Mouse (Mus musculus): ENCODE results near the gene Lmntd2.
A peak's percentile ranks its signal among the peaks of the same experiment; 100 is the strongest.

Lmntd2 gene

DNA sequence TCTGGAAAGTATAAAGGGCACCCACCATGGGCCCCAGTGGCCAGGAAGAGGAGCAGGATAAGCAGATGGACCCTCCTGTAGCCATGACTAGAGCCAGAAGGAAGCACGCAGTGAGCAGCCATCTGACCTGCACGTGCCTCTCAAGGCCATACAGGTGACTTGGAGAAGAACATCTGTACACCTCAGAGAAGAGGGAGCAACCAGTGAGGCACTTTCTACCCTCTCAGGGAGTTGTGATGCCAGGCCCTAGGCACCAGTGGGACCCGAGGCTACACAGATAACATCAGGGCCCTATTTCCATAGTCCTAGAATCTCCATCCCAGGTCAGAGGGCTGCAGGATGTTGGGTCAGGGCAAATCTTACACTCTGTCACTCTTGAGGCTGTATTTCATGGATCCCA lies 23.7 kb downstream of the Lmntd2 start:
- DNase-seq: no peak

DNA sequence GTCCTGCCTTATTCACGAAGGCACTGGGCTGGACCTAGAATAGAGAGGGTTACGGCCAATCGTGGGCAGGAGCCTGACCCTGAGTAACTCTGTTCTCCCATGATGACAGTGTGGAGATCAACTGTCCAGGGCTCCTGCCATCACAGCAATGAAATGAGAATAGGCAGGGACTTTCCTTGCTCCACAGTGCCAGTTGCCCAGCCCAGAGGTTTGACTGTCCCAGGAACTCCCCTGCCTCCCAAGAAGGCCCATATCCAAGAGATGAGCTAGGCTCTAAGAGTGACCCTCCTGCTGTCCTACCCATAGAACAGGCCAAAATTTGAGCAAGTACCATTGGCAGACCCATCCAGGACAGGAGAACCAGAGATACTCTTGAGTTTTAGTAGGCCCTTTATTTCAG lies 25.1 kb downstream of the Lmntd2 start:
- DNase-seq: no peak

DNA sequence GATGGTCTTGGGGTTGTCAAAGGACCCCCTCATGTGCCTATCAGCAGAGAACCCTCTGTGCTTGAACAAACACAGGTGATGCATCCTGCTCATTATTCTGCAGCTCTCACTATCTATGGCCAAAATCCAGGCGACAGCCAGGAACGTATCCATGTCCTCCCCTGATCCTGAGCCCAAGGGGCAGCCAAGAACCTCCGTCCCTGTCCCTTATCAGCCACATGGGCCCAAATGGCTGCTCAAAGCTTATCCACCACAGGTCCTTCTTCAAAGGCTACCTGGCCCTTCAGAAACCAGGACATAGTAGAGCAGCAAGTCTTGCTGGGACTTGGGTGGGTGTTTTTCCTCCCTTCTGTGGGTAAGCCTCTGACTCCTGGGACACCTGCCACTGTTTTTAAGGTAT lies 25.7 kb downstream of the Lmntd2 start:
- no peak for DNase-seq

DNA sequence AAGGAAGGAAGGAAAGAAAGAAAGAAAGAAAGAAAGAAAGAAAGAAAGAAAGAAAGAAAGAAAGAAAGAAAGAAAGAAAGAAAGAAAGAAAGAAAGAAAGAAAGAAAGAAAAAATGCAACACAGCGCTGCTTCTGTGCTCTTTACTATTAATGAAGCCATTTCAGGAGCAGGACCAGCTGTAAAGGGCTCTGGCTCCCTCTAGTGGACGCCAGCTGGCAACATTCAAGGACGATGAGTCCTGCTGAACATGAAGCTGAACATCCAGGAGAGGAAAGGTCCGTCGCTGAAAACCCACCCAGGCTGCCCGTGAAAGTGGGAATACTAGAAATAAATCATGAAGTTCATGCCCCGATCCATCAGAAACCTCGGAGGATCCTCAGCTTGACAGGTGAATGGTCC lies 37.7 kb downstream of the Lmntd2 start:
- DNase-seq: peak; percentile 83

- no peak for DNase-seq
Measured at GRCm38 (mm10) chr7:141175068-141175467, 38.8 kb downstream of the Lmntd2 start.

DNA sequence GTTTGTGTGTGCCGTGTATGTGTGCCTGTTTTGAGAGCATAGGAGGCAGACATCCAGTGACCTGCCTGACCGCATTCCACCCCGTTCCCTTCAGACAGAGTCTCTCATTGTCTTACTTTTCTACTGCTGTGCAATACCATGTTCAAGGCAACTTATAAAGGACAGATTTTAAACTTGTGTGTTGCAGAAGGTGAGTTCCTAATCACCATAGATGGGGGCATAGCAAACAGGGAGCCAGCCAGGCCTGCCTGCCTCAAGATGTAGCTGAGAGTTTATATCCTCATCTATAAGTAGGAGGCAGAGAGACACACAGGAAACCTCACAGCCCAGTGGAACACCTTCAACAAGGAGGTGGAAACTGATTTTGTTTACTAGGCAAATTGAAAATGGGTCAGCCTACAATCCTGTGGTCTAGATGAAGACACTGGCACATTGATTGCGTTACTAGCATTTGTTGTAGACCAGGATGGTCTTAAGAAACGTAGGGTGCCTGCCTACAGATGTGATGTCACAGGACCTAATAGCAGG lies 40.5 kb downstream of the Lmntd2 start:
- DNase-seq: no peak

DNA sequence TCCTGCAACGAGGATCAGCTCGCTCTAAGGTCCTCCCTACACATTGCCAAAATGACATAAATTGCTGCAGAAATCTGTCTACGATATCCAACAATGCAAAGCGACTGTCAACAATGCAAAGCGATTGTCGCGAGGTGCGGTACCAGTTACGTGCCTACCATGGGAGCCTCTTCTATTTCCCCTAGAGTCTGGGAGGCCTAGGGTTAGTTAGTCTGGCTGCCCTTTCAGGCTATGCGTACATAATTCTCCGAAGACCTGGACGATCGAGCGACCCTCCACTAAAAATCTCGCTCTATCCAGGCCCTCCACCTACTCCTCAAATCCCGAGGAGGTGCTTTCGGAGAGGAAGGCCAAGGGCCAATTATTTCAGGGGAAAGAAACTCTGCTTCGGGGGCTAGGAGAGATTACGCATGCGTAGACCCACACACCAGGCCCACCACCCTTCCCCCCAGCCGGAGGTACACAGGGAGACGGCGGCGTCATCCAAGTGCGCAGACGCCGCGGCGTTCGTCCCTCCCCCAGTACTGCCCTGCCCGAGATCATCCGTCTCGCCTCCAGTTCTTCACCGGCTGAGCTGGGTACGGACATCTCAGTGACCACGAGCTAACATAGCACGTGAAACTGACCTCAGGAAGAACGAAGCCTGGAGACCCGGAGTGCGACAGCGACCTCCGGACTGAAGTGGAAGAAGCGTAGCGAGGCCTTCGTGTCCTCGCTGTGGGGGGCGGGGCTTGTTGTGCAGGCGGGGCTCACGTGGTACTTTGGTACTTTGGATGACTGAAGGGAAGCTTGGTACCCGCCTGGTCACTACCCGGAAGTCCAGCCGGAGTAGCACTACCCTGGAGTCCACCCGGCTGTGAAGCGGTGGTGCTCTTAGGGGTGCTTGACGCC lies 41.5 kb downstream of the Lmntd2 start, which contains the start of gene Rnh1:
Gene Rnh1, minus strand, starts transcription at position 742 of the 891 bp plus-strand sequence.
- peak; percentile 92 for DNase-seq

DNA sequence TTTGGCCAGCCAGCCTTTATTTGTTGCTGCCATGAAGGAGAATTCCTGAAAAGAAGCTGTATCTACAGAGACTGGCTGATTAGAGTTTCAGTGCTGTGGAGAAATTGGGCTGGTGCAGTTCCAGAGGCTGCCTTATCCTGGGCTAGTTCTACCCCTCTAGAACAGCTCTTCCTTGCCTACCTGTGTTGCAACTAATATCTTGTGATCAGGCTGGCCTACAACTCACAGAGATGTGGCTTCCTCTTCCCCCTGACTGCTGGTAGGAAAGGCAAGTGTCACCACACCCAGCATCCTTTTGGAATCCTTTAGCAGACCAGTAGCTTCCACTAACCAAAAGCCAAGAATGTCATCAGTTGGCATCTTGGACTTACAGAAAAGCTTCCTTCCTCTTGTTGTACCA lies 44.0 kb downstream of the Lmntd2 start:
- no peak for DNase-seq

DNA sequence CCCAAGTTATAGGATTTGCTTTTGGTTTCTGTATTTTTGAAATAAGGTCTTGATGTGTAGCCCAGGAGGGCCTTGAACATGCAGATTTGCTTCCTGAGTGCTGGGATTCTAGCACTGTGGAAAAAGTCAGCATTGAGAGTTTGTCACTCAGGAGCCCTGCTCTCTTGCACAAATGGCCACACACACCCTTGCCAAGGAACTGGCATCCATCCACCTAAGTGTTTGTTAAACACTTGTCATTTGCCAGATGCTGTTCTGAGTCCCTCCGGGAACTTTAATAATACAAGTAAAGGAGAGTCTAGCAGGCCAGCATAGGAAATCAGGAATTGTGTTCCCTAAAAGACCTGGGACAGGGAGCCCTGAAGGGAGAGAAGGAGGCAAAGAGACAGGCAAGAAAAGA lies 44.6 kb downstream of the Lmntd2 start:
- no peak for DNase-seq

- DNase-seq: peak; percentile 72
Measured at GRCm38 (mm10) chr7:141168518-141168953, 45.3 kb downstream of the Lmntd2 start.

- DNase-seq: peak; percentile 25
Measured at GRCm38 (mm10) chr7:141167901-141168517, 45.9 kb downstream of the Lmntd2 start.

DNA sequence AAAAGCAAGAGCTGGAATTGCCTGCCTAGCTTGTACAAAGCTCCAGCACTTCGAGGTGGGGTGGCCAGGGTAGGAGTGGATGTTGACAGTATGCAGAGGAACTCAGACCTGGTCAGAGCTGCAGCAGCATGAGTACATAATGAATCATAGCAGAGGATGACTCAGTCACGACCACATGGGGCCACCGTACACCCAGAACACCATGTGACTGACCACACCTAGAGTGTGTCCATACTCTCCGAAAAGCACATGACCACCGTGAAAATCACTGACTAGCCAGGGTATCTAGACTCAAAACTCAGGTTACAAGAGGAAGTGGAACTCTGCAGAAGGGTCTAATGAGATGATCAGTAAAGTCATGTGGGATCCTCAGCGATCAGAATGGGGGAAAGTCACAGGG lies 49.0 kb downstream of the Lmntd2 start:
- DNase-seq: no peak

GRCm38 (mm10) chr7:141164397-141164796 lies 49.5 kb downstream of the Lmntd2 start:
- no peak for DNase-seq
